Mouse (Mus musculus) neural tube, embryonic 11.5 days (tissue): ENCODE measurements around the gene Zbtb21. TPM values are rescaled to one million over a fixed set of nuclear protein-coding genes. Genes with fewer than 3 reads are reported as not detected.
"Not testable (repeated sequence)": the region's sequence is repeated elsewhere in the genome, so short reads cannot be mapped to it uniquely, and the experiment has no call there.

Experiments
- ATAC-seq: fragments of 200-750 bp; cut with Nextera tagmentation; 2 replicates; pipeline ENCODE4 v1.8.0; 2017; ENCODE audit warnings: moderate number of reproducible peaks, mild to moderate bottlenecking, moderate TSS enrichment, moderate library complexity; ENCODE audit not compliant: insufficient read depth, low FRiP score, low TSS enrichment
- DNase-seq: peaks from one replicate; pipeline ENCODE4 v3.0.0-alpha.2; 2015; ENCODE audit warnings: low spot score
- H3K27ac ChIP-seq: fragments of 300-500 bp; sonication (generic); 2 replicates; pipeline ENCODE4 v1.5.1; 2014; ENCODE audit warnings: low read depth, mild to moderate bottlenecking, low read length
- H3K27me3 ChIP-seq: fragments of 300-500 bp; sonication (generic); 2 replicates; pipeline ENCODE4 v1.6.1; 2014; ENCODE audit warnings: mild to moderate bottlenecking, low read length, mixed read lengths; ENCODE audit not compliant: control insufficient read depth, insufficient read depth
- H3K36me3 ChIP-seq: fragments of 300-500 bp; sonication (generic); 2 replicates; pipeline ENCODE4 v1.6.1; 2014; ENCODE audit warnings: mild to moderate bottlenecking, low read length, moderate library complexity, mixed read lengths; ENCODE audit not compliant: control insufficient read depth, insufficient read depth
- H3K4me1 ChIP-seq: fragments of 300-500 bp; sonication (generic); 2 replicates; pipeline ENCODE4 v1.6.1; 2014; ENCODE audit warnings: low read length, mixed read lengths; ENCODE audit not compliant: control insufficient read depth, insufficient read depth
- H3K4me2 ChIP-seq: fragments of 300-500 bp; sonication (generic); 2 replicates; pipeline ENCODE4 v1.6.1; 2014; ENCODE audit warnings: low read depth, mild to moderate bottlenecking, moderate library complexity
- H3K4me3 ChIP-seq: fragments of 300-500 bp; sonication (generic); 2 replicates; pipeline ENCODE4 v1.5.1; 2014; ENCODE audit warnings: low read depth, low read length
- H3K9ac ChIP-seq: fragments of 300-500 bp; sonication (generic); 2 replicates; pipeline ENCODE4 v1.6.1; 2014; ENCODE audit warnings: mild to moderate bottlenecking, low read length
- H3K9me3 ChIP-seq: fragments of 300-500 bp; sonication (generic); 2 replicates; pipeline ENCODE4 v1.6.1; 2016; ENCODE audit warnings: low read length; ENCODE audit not compliant: control insufficient read depth
- WGBS: fragments of 180-500 bp; shearing (Covaris S2); extraction: QIAGEN DNeasy Blood & Tissue Kit; methylation state at CpG from one replicate; pipeline ENCODE4 v1.1.7; 2014; 5-methylcytosine and 5-hydroxymethylcytosine counted together
- polyA plus RNA-seq: library from polyadenylated mRNA; unstranded; fragments of >200 nt; fragmentation: Nextera tagmentation; extraction: Ambion mirVana; gene quantifications from 2 replicates; pipeline ENCODE4 v1.2.1, GENCODE M21; 2014

Gene Zbtb21
- 14.2 and 15.7 TPM in 2 replicates for polyA plus RNA-seq

- under 1% methylated on average over 77 of the region's 78 CpGs for WGBS
These were observed at the start of gene Zbtb21, which contains the start of gene C2cd2 for GRCm38 (mm10) chr16:97962151-97962948. Gene Zbtb21 (minus strand): TSS chr16:97962622. Gene C2cd2 (minus strand): TSS chr16:97962598.

GRCm38 (mm10) chr16:97997383-97997731 lies 34.9 kb upstream of the Zbtb21 start:
- H3K27me3 ChIP-seq, H3K27ac ChIP-seq, H3K9me3 ChIP-seq, DNase-seq, H3K36me3 ChIP-seq, H3K4me1 ChIP-seq: not testable (repeated sequence)
- ATAC-seq, result peak; percentile 73
- peak overlapping the region; percentile 53 for H3K9ac ChIP-seq
- 0% methylated on average over 8 of the region's 8 CpGs for WGBS
- peak overlapping the region; percentile 63 for H3K4me2 ChIP-seq
- peak overlapping the region; percentile 56 for H3K4me3 ChIP-seq

More at GRCm38 (mm10) chr16:97962151-97962948, at the start of gene Zbtb21, which contains the start of gene C2cd2:
- H3K9me3 ChIP-seq, result no peaks in the 10 kb centered on the region
- peak; percentile 97 for DNase-seq
- H3K36me3 ChIP-seq, result no peaks in the 10 kb centered on the region
- peak; percentile 99 for ATAC-seq
- peaks cover 3% of the 10 kb centered on the region; the same call in 1 of the 2 replicates for H3K4me1 ChIP-seq
- no peaks in the 10 kb centered on the region for H3K27me3 ChIP-seq
- peak within 1 kb of the TSS; percentile 89 for H3K4me2 ChIP-seq
- peak within 1 kb of the TSS; percentile 84 for H3K9ac ChIP-seq
- peak within 1 kb of the TSS; percentile 89 for H3K27ac ChIP-seq
- H3K4me3 ChIP-seq, result peak within 1 kb of the TSS; percentile 84

DNA sequence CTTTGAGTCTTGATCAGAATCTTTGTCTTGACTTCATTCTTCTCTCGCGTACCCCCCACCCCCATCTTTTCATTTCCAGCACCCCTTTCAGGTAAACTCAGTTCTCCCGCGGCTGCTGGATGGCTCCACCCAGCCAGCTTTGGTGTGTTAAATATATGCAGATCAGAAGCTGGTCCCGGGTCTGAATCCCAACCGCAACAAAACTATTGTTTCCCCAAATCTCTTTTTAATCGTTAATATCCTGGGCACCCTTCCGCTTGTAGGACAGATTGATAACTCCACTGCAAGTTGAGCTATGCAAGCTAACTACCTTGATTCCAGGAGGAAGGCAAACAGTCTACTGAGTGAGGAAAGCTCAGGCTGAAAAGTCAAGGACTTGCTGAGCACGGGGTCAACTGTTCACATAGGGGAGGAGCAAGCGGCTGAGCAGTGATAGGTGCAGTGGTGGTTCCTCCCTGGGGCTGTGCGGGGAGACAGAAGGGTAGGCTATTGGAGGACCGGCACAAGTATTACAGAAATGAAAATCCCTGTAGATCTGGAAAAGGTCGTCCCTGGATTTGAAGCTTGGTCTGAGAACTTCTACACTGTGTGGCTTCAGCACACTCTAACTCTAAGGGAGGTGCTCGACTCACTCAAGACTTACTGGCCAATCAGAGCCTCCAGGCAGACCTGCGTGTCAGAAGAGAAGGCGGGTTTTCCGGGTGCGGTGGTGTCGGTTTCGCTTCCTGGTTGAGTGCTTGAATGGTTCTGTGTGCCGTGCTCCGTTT lies 34.4 kb upstream of the Zbtb21 start, which contains the start of gene B230307C23Rik:
Gene B230307C23Rik, plus strand, starts transcription at position 700 of the 767 bp plus-strand sequence.
- H3K4me2 ChIP-seq, result peak within 1 kb of the TSS; percentile 63
- H3K27ac ChIP-seq, result peak within 1 kb of the TSS; percentile 49; the same call in 1 of the 2 replicates
- no peaks in the 10 kb centered on the region for H3K36me3 ChIP-seq
- H3K9ac ChIP-seq, result peak within 1 kb of the TSS; percentile 53
- H3K4me3 ChIP-seq, result peak within 1 kb of the TSS; percentile 56
- no peaks in the 10 kb centered on the region for H3K27me3 ChIP-seq
- peaks cover 4% of the 10 kb centered on the region for H3K4me1 ChIP-seq
- WGBS, result 2% methylated on average over 22 of the region's 22 CpGs
- DNase-seq (peak; percentile 86), ATAC-seq (peak; percentile 98)
- H3K9me3 ChIP-seq, result no peaks in the 10 kb centered on the region

DNA sequence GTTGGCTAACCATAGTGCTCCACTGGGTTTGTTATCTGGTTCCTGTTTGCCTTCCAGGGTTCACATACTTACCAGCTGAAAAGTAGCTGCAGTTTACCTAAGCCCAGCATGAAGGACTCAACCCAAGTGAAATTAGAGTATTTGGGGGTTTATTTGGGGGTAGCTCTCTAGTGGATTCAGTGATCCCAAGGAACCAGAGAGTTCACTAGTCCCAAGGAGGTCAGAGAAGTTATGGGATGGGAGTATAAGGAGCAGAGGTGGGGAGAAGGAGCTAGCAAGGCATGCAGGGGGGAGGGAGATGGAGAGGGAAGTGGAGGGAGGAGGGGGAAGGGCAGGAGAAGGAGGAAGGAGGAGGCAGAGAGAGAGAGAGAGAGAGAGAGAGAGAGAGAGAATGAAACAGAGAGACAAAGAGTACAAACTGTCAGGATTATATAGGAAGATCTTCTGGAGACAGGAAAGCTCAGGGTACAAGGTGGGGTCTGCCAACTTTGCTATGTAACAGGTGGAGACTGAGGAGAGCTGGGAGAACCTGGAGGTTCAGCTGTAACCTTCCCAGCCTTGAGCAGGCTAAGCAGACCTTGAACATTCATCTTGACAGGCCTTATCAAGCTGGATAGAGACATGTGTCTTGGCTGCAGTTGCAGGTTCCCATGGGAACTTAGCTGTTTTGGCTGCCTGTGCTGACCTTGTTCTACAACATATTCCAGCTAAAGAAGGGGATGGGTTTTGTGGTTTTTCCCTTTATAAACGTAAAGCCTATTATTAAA lies 33.6 kb upstream of the Zbtb21 start:
- Histone ChIP-seq H3K9ac (no peak overlapping the region), H3K27ac (no peak overlapping the region), H3K36me3 (no peaks in the 10 kb centered on the region), H3K4me3 (0 out of 2 replicates have a peak overlapping the region, but pooled peaks have one; percentile 56), H3K27me3 (no peaks in the 10 kb centered on the region), H3K9me3 (no peaks in the 10 kb centered on the region), H3K4me1 (peaks cover 4% of the 10 kb centered on the region), H3K4me2 (peak overlapping the region; percentile 63)
- no peak for ATAC-seq
- no peak for DNase-seq
- 15% methylated on average over 1 of the region's 1 CpGs for WGBS

GRCm38 (mm10) chr16:97992477-97992876 lies 30.1 kb upstream of the Zbtb21 start:
- H3K27me3 ChIP-seq, H3K36me3 ChIP-seq, H3K9ac ChIP-seq, H3K4me1 ChIP-seq, DNase-seq, ATAC-seq, H3K4me2 ChIP-seq, H3K27ac ChIP-seq, H3K4me3 ChIP-seq, H3K9me3 ChIP-seq: not testable (repeated sequence)
- WGBS, result 80% methylated on average over 3 of the region's 3 CpGs

- H3K27me3 ChIP-seq, result no peaks in the 10 kb centered on the region
- no peaks in the 10 kb centered on the region for H3K4me1 ChIP-seq
- no peak overlapping the region for H3K9ac ChIP-seq
- ATAC-seq (no peak), DNase-seq (no peak)
- no peak overlapping the region for H3K4me3 ChIP-seq
- WGBS, result 67% methylated on average over 2 of the region's 2 CpGs
- H3K27ac ChIP-seq, result no peak overlapping the region
- no peaks in the 10 kb centered on the region for H3K9me3 ChIP-seq
- H3K36me3 ChIP-seq, result no peaks in the 10 kb centered on the region
- no peak overlapping the region for H3K4me2 ChIP-seq
These were observed 29.1 kb upstream of the Zbtb21 start for GRCm38 (mm10) chr16:97991517-97991916.

DNA sequence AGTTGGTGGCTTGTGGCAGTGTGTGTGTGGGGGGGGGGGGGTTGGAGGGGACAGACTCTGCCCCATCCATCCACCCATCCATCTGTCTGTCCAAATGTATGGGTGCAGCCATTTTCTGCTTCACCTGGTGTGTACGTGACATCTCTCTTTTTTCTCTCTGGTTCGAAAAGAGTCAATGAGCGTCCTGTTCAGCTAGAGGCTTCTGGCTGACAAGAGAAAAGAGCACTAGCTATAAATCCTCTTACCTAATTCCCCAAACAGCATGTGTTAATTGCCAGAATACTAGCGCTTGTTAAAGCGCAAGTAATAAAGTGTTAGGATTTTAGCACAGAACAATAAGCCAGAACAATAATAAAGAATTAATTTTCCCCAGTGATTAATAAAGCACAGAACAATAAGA lies 22.2 kb upstream of the Zbtb21 start:
- no peaks in the 10 kb centered on the region for H3K36me3 ChIP-seq
- H3K4me3 ChIP-seq, result no peak overlapping the region
- H3K9me3 ChIP-seq, result no peaks in the 10 kb centered on the region
- no peak overlapping the region for H3K9ac ChIP-seq
- no peaks in the 10 kb centered on the region for H3K4me1 ChIP-seq
- no peaks in the 10 kb centered on the region for H3K27me3 ChIP-seq
- H3K27ac ChIP-seq, result no peak overlapping the region
- 39% methylated on average over 5 of the region's 5 CpGs for WGBS
- DNase-seq (no peak), ATAC-seq (no peak)
- H3K4me2 ChIP-seq, result no peak overlapping the region

GRCm38 (mm10) chr16:97981362-97981761 lies 18.9 kb upstream of the Zbtb21 start:
- no peaks in the 10 kb centered on the region for H3K4me1 ChIP-seq
- no peaks in the 10 kb centered on the region for H3K9me3 ChIP-seq
- no peaks in the 10 kb centered on the region for H3K27me3 ChIP-seq
- no peaks in the 10 kb centered on the region for H3K36me3 ChIP-seq
- WGBS, result 83% methylated on average over 1 of the region's 1 CpGs
- H3K9ac ChIP-seq, result no peak overlapping the region
- no peak overlapping the region for H3K4me3 ChIP-seq
- H3K4me2 ChIP-seq, result no peak overlapping the region
- no peak for DNase-seq
- no peak overlapping the region for H3K27ac ChIP-seq
- no peak for ATAC-seq
